Mouse (Mus musculus): ENCODE measurements around the gene Pmepa1. TPM values are rescaled to one million over a fixed set of nuclear protein-coding genes. Genes with fewer than 3 reads are reported as not detected.

Pmepa1 gene
- polyA plus RNA-seq, 1 experiment from 2014 or later = 11.0 TPM

GRCm38 (mm10) chr2:173251133-173251532 lies 25.2 kb downstream of the Pmepa1 start:
- 50% methylated on average over 7 of the region's 7 CpGs for WGBS
- DNase-seq (ENCODE audit: low spot score) (no peak), ATAC-seq (ENCODE audit: low read depth) (no peak)
- no peaks in the 10 kb centered on the region for H3K9me3 ChIP-seq (ENCODE audit: control insufficient read depth, low read length)
- no peak overlapping the region for H3K27ac ChIP-seq (replicated peaks; ENCODE audit: low read depth, low read length)
- H3K4me3 ChIP-seq (ENCODE audit: low read depth, low read length) = no peak overlapping the region
- H3K4me1 ChIP-seq (ENCODE audit: control insufficient read depth, insufficient read depth, low read length) = peaks cover 82% of the 10 kb centered on the region
- H3K4me2 ChIP-seq (ENCODE audit: low read depth, low read length) = no peak overlapping the region
- H3K36me3 ChIP-seq (ENCODE audit: control insufficient read depth, insufficient read depth, low read length) = no peaks in the 10 kb centered on the region
- no peaks in the 10 kb centered on the region for H3K27me3 ChIP-seq (replicated peaks; ENCODE audit: control insufficient read depth, insufficient read depth, low read length)
- H3K9ac ChIP-seq (ENCODE audit: low read depth, low read length) = no peak overlapping the region

GRCm38 (mm10) chr2:173250411-173250810 lies 25.9 kb downstream of the Pmepa1 start:
- no peaks in the 10 kb centered on the region for H3K9me3 ChIP-seq (ENCODE audit: control insufficient read depth, low read length)
- no peak overlapping the region for H3K4me3 ChIP-seq (ENCODE audit: low read depth, low read length)
- ATAC-seq (ENCODE audit: low read depth) (no peak), DNase-seq (ENCODE audit: low spot score) (no peak)
- H3K9ac ChIP-seq (ENCODE audit: low read depth, low read length) = no peak overlapping the region
- H3K4me1 ChIP-seq (ENCODE audit: control insufficient read depth, insufficient read depth, low read length) = peaks cover 84% of the 10 kb centered on the region
- no peak overlapping the region for H3K4me2 ChIP-seq (ENCODE audit: low read depth, low read length)
- no peaks in the 10 kb centered on the region for H3K27me3 ChIP-seq (replicated peaks; ENCODE audit: control insufficient read depth, insufficient read depth, low read length)
- H3K27ac ChIP-seq (replicated peaks; ENCODE audit: low read depth, low read length) = no peak overlapping the region
- no peaks in the 10 kb centered on the region for H3K36me3 ChIP-seq (ENCODE audit: control insufficient read depth, insufficient read depth, low read length)
- 33% methylated on average over 1 of the region's 2 CpGs for WGBS

GRCm38 (mm10) chr2:173249965-173250364 lies 26.4 kb downstream of the Pmepa1 start:
- DNase-seq (ENCODE audit: low spot score) (no peak), ATAC-seq (ENCODE audit: low read depth) (no peak)
- no peak overlapping the region for H3K27ac ChIP-seq (replicated peaks; ENCODE audit: low read depth, low read length)
- H3K4me3 ChIP-seq (ENCODE audit: low read depth, low read length) = no peak overlapping the region
- H3K4me2 ChIP-seq (ENCODE audit: low read depth, low read length) = no peak overlapping the region
- H3K9me3 ChIP-seq (ENCODE audit: control insufficient read depth, low read length) = no peaks in the 10 kb centered on the region
- no peaks in the 10 kb centered on the region for H3K36me3 ChIP-seq (ENCODE audit: control insufficient read depth, insufficient read depth, low read length)
- WGBS = 61% methylated on average over 8 of the region's 8 CpGs
- no peaks in the 10 kb centered on the region for H3K27me3 ChIP-seq (replicated peaks; ENCODE audit: control insufficient read depth, insufficient read depth, low read length)
- H3K4me1 ChIP-seq (ENCODE audit: control insufficient read depth, insufficient read depth, low read length) = peaks cover 82% of the 10 kb centered on the region
- H3K9ac ChIP-seq (ENCODE audit: low read depth, low read length) = no peak overlapping the region

GRCm38 (mm10) chr2:173249386-173249785 lies 26.9 kb downstream of the Pmepa1 start:
- Histone ChIP-seq H3K9me3 (ENCODE audit: control insufficient read depth, low read length) (no peaks in the 10 kb centered on the region), H3K4me2 (ENCODE audit: low read depth, low read length) (no peak overlapping the region), H3K4me1 (ENCODE audit: control insufficient read depth, insufficient read depth, low read length) (peaks cover 78% of the 10 kb centered on the region), H3K9ac (ENCODE audit: low read depth, low read length) (no peak overlapping the region), H3K4me3 (ENCODE audit: low read depth, low read length) (no peak overlapping the region), H3K27me3 (replicated peaks; ENCODE audit: control insufficient read depth, insufficient read depth, low read length) (no peaks in the 10 kb centered on the region), H3K36me3 (ENCODE audit: control insufficient read depth, insufficient read depth, low read length) (no peaks in the 10 kb centered on the region), H3K27ac (replicated peaks; ENCODE audit: low read depth, low read length) (no peak overlapping the region)
- ATAC-seq (ENCODE audit: low read depth) (no peak), DNase-seq (ENCODE audit: low spot score) (no peak)
- 50% methylated on average over 3 of the region's 3 CpGs for WGBS

GRCm38 (mm10) chr2:173248822-173249221 lies 27.5 kb downstream of the Pmepa1 start:
- H3K9me3 ChIP-seq (ENCODE audit: control insufficient read depth, low read length) = no peaks in the 10 kb centered on the region
- no peak overlapping the region for H3K27ac ChIP-seq (replicated peaks; ENCODE audit: low read depth, low read length)
- H3K4me3 ChIP-seq (ENCODE audit: low read depth, low read length) = no peak overlapping the region
- DNase-seq (ENCODE audit: low spot score) (no peak), ATAC-seq (ENCODE audit: low read depth) (no peak)
- no peaks in the 10 kb centered on the region for H3K27me3 ChIP-seq (replicated peaks; ENCODE audit: control insufficient read depth, insufficient read depth, low read length)
- peaks cover 73% of the 10 kb centered on the region for H3K4me1 ChIP-seq (ENCODE audit: control insufficient read depth, insufficient read depth, low read length)
- no peak overlapping the region for H3K4me2 ChIP-seq (ENCODE audit: low read depth, low read length)
- H3K36me3 ChIP-seq (ENCODE audit: control insufficient read depth, insufficient read depth, low read length) = no peaks in the 10 kb centered on the region
- H3K9ac ChIP-seq (ENCODE audit: low read depth, low read length) = no peak overlapping the region
- 69% methylated on average over 7 of the region's 7 CpGs for WGBS

- Histone ChIP-seq H3K4me3 (ENCODE audit: low read depth, low read length) (no peak overlapping the region), H3K36me3 (ENCODE audit: control insufficient read depth, insufficient read depth, low read length) (no peaks in the 10 kb centered on the region), H3K27ac (replicated peaks; ENCODE audit: low read depth, low read length) (peak overlapping the region; percentile 0; the same call in 1 of the 2 replicates), H3K9ac (ENCODE audit: low read depth, low read length) (0 out of 2 replicates have a peak overlapping the region, but pooled peaks have one; percentile 8), H3K4me2 (ENCODE audit: low read depth, low read length) (no peak overlapping the region), H3K9me3 (ENCODE audit: control insufficient read depth, low read length) (no peaks in the 10 kb centered on the region), H3K4me1 (ENCODE audit: control insufficient read depth, insufficient read depth, low read length) (peaks cover 72% of the 10 kb centered on the region), H3K27me3 (replicated peaks; ENCODE audit: control insufficient read depth, insufficient read depth, low read length) (no peaks in the 10 kb centered on the region)
- ATAC-seq (ENCODE audit: low read depth) (no peak), DNase-seq (ENCODE audit: low spot score) (no peak)
- 46% methylated on average over 2 of the region's 2 CpGs for WGBS
These were observed 28.4 kb downstream of the Pmepa1 start for GRCm38 (mm10) chr2:173247911-173248310.

- 35% methylated on average over 2 of the region's 2 CpGs for WGBS
- no peak overlapping the region for H3K4me2 ChIP-seq (ENCODE audit: low read depth, low read length)
- H3K9me3 ChIP-seq (ENCODE audit: control insufficient read depth, low read length) = no peaks in the 10 kb centered on the region
- DNase-seq (ENCODE audit: low spot score) (no peak), ATAC-seq (ENCODE audit: low read depth) (no peak)
- H3K9ac ChIP-seq (ENCODE audit: low read depth, low read length) = no peak overlapping the region
- H3K4me1 ChIP-seq (ENCODE audit: control insufficient read depth, insufficient read depth, low read length) = peaks cover 69% of the 10 kb centered on the region
- no peaks in the 10 kb centered on the region for H3K36me3 ChIP-seq (ENCODE audit: control insufficient read depth, insufficient read depth, low read length)
- H3K27me3 ChIP-seq (replicated peaks; ENCODE audit: control insufficient read depth, insufficient read depth, low read length) = no peaks in the 10 kb centered on the region
- H3K27ac ChIP-seq (replicated peaks; ENCODE audit: low read depth, low read length) = peak overlapping the region; percentile 0; the same call in 1 of the 2 replicates
- no peak overlapping the region for H3K4me3 ChIP-seq (ENCODE audit: low read depth, low read length)
These were observed 29.1 kb downstream of the Pmepa1 start for GRCm38 (mm10) chr2:173247197-173247596.

GRCm38 (mm10) chr2:173246688-173247087 lies 29.6 kb downstream of the Pmepa1 start:
- Histone ChIP-seq H3K4me3 (ENCODE audit: low read depth, low read length) (no peak overlapping the region), H3K9ac (ENCODE audit: low read depth, low read length) (no peak overlapping the region), H3K9me3 (ENCODE audit: control insufficient read depth, low read length) (no peaks in the 10 kb centered on the region), H3K4me2 (ENCODE audit: low read depth, low read length) (no peak overlapping the region), H3K27ac (replicated peaks; ENCODE audit: low read depth, low read length) (no peak overlapping the region), H3K36me3 (ENCODE audit: control insufficient read depth, insufficient read depth, low read length) (no peaks in the 10 kb centered on the region), H3K4me1 (ENCODE audit: control insufficient read depth, insufficient read depth, low read length) (peaks cover 64% of the 10 kb centered on the region), H3K27me3 (replicated peaks; ENCODE audit: control insufficient read depth, insufficient read depth, low read length) (no peaks in the 10 kb centered on the region)
- no peak for ATAC-seq (ENCODE audit: low read depth)
- WGBS = 67% methylated on average over 8 of the region's 8 CpGs
- DNase-seq (ENCODE audit: low spot score) = no peak

GRCm38 (mm10) chr2:173245258-173245657 lies 31.1 kb downstream of the Pmepa1 start:
- Histone ChIP-seq H3K36me3 (ENCODE audit: control insufficient read depth, insufficient read depth, low read length) (no peaks in the 10 kb centered on the region), H3K9ac (ENCODE audit: low read depth, low read length) (no peak overlapping the region), H3K4me3 (ENCODE audit: low read depth, low read length) (no peak overlapping the region), H3K4me2 (ENCODE audit: low read depth, low read length) (no peak overlapping the region), H3K9me3 (ENCODE audit: control insufficient read depth, low read length) (no peaks in the 10 kb centered on the region), H3K27ac (replicated peaks; ENCODE audit: low read depth, low read length) (no peak overlapping the region), H3K27me3 (replicated peaks; ENCODE audit: control insufficient read depth, insufficient read depth, low read length) (no peaks in the 10 kb centered on the region), H3K4me1 (ENCODE audit: control insufficient read depth, insufficient read depth, low read length) (peaks cover 50% of the 10 kb centered on the region)
- ATAC-seq (ENCODE audit: low read depth) (no peak), DNase-seq (ENCODE audit: low spot score) (no peak)
- 82% methylated on average over 20 of the region's 20 CpGs for whole genome bisulfite sequencing

Data from embryonic facial prominence, embryonic 14.5 days (tissue).